Mouse (Mus musculus) retina, embryonic 14.5 days (tissue): ENCODE data around the gene Rsph6a.

Experiments used
- DNase-seq: peaks from one replicate; pipeline ENCODE4 v3.0.0-alpha.2; 2015; ENCODE audit warnings: low spot score

The Rsph6a gene

GRCm38 (mm10) chr7:19054047-19054776, at the start of gene Rsph6a:
Gene Rsph6a (plus strand): TSS chr7:19054690.
- DNase-seq = peak; percentile 77

GRCm38 (mm10) chr7:19005417-19006121, 48.9 kb upstream of the Rsph6a start:
- no peak for DNase-seq

- DNase-seq = peak; percentile 95
Observed at GRCm38 (mm10) chr7:19006476-19006875, 48.0 kb upstream of the Rsph6a start.

- no peak for DNase-seq
Observed at GRCm38 (mm10) chr7:19007026-19007977, 47.2 kb upstream of the Rsph6a start.

GRCm38 (mm10) chr7:19010581-19010980, 43.9 kb upstream of the Rsph6a start:
- no peak for DNase-seq

GRCm38 (mm10) chr7:19012025-19012621, 42.4 kb upstream of the Rsph6a start:
- no peak for DNase-seq

GRCm38 (mm10) chr7:19012882-19013281, 41.6 kb upstream of the Rsph6a start:
- no peak for DNase-seq

GRCm38 (mm10) chr7:19014452-19014851, 40.0 kb upstream of the Rsph6a start:
- DNase-seq = no peak

GRCm38 (mm10) chr7:19016042-19016441, 38.4 kb upstream of the Rsph6a start:
- DNase-seq = no peak

- no peak for DNase-seq
Observed at GRCm38 (mm10) chr7:19017909-19018308, 36.6 kb upstream of the Rsph6a start.

- DNase-seq = no peak
Observed at GRCm38 (mm10) chr7:19021048-19021447, 33.4 kb upstream of the Rsph6a start.

GRCm38 (mm10) chr7:19022189-19022958, 32.1 kb upstream of the Rsph6a start:
- no peak for DNase-seq

GRCm38 (mm10) chr7:19023357-19023814, 31.1 kb upstream of the Rsph6a start, which contains the start of gene Foxa3:
Gene Foxa3 (minus strand): TSS chr7:19023538.
- no peak for DNase-seq

GRCm38 (mm10) chr7:19024096-19024506, 30.4 kb upstream of the Rsph6a start, which contains the start of gene Sympk:
Gene Sympk (plus strand): TSS chr7:19024377.
- DNase-seq = peak; percentile 98

- no peak for DNase-seq
Observed at GRCm38 (mm10) chr7:19024581-19025255, 29.8 kb upstream of the Rsph6a start.

- DNase-seq = no peak
Observed at GRCm38 (mm10) chr7:19028067-19028466, 26.4 kb upstream of the Rsph6a start.

GRCm38 (mm10) chr7:19029084-19029653, 25.3 kb upstream of the Rsph6a start:
- DNase-seq = peak; percentile 80

GRCm38 (mm10) chr7:19031641-19032040, 22.8 kb upstream of the Rsph6a start:
- DNase-seq = no peak

- DNase-seq = no peak
Observed at GRCm38 (mm10) chr7:19044616-19045015, 9.9 kb upstream of the Rsph6a start.
